Mouse (Mus musculus) heart, embryonic 10.5 days (tissue): ENCODE measurements around the gene Gm10118. TPM values are rescaled to one million over a fixed set of nuclear protein-coding genes. Genes with fewer than 3 reads are reported as not detected.

Experiments used
- polyA plus RNA-seq: library from polyadenylated mRNA; unstranded; fragments of >200 nt; fragmentation: Nextera tagmentation; extraction: Ambion mirVana; gene quantifications from 2 replicates; pipeline ENCODE4 v1.2.1, GENCODE M21; 2016

The Gm10118 gene
- polyA plus RNA-seq, 1 experiment from 2014 or later: 1.6 TPM

Other genes starting within 250 kb of the Gm10118 start
- gene Lrrtm3, start 162.8 kb upstream of the Gm10118 start, polyA plus RNA-seq: 0.76 and 0.87 TPM in 2 replicates